Mouse (Mus musculus): ENCODE data around the gene Megf8.
"Not testable (repeated sequence)": the region's sequence is repeated elsewhere in the genome, so short reads cannot be mapped to it uniquely, and the experiment has no call there.

Megf8 gene

DNA sequence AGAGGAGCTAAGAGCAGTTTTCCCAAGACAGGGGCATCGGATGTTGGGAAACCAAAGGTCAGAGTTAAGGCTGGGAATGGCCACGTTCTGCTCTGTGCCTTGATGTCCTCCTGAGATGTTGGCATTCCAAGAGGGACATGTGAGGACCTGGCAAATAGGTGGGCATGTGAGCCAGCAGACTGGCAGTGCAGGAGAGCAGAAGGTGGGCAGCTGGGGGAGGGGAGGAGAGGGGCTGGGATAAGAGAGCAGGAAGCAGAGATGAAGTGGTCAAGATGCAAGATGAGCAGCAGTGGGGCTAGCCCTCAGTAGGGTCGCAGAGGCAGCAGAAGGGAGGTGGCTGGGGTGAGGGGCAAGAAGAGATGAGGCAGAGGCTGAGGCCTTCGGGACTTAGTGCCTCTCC is 66.9 kb downstream of the Megf8 start:
- DNase-seq (ENCODE audit: low spot score): no peak

DNA sequence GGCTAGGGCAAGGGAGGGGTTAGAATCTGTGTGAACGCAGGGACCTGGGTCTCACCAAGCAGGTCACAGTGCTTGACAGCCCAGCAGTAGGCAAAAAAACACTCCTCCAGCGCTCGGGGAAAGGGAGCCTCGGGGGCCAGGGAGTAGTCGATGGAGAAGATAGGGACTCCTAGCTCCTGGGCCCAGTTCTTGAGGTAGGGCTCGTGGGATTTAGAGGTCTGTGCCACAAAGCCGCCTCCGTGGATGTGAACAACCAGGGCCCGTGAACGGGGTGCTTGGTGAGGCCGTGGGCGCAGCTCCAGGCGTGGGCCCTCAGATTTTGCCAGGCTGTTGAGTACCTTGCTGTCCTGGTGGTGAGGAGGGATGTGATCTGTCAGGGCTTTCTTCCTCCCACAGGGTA is 67.4 kb downstream of the Megf8 start:
- no peak for DNase-seq (ENCODE audit: low spot score)

DNA sequence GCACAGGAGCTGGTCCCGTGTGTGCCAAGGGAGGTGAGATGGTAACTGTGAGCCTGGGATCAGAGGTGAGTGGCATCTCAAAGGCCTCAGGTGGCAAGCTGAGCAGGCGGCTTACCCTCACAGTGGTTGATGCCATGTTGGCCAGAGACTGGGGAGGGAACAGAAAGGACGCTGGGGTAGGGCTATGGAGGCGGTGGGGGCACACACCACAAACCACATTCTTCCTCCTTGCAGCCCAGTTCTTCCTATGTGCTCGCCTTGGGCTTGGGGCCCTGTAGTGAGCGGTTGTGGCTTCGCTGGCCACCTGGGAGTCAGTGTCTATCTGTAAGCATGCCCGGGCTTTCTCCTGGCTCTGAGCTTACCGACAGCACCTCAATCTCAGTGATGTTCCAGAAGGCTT is 67.9 kb downstream of the Megf8 start:
- DNase-seq (ENCODE audit: low spot score): no peak

DNA sequence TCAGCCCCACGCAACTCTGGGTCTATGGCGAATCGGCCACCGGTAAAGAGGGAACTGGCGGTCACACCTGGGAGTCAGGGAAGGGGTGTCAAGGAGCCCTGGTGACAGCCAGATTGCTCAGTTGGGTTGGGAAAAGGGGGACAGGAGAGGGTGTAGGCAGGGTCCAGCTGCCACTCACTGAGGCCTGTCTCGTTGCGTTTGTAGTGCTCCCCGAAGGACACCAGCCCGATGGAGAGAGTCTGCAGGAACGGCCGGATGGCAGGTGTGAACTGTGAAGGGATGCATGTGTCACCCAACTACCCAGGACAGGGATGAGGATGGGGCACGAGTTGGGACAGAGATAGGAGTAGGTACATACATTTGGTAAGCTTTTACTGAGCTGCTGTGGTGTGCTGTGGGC is 68.3 kb downstream of the Megf8 start:
- DNase-seq (ENCODE audit: low spot score): no peak

DNA sequence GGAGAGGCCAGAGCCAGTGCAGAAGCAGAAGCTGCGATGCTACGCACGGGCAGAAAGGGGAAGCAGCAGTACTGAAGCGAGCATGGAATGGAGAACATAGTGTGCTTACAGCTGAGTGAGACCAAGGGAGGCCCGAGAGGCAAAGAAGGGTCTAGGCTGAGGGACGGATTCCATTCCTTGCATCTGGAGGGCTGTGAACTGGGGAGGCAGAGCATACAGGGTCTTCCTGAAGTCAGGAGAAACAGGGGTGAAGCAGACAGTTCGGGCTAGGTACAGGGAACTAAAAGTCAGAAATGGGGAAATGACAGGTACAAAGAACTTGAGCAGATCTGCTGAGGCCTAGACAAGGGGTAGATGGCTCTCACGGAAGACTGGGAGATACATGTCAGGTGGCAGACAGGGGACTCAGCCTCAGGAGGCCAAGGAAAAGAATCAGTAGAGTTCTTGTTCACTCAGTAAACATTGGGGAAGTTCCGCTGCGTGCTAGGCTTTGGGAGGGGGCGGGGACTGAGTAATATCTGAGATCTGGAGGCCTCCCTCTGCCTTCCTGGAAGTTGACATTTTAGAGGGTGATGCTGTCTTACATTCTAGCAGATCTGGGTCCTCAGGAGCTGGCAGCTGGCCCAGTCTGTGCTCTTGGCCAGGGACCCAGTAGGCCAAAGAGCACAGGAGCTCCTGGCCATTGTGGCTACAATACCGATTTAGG is 69.0 kb downstream of the Megf8 start:
- peak; percentile 82 for DNase-seq (ENCODE audit: low spot score)

DNA sequence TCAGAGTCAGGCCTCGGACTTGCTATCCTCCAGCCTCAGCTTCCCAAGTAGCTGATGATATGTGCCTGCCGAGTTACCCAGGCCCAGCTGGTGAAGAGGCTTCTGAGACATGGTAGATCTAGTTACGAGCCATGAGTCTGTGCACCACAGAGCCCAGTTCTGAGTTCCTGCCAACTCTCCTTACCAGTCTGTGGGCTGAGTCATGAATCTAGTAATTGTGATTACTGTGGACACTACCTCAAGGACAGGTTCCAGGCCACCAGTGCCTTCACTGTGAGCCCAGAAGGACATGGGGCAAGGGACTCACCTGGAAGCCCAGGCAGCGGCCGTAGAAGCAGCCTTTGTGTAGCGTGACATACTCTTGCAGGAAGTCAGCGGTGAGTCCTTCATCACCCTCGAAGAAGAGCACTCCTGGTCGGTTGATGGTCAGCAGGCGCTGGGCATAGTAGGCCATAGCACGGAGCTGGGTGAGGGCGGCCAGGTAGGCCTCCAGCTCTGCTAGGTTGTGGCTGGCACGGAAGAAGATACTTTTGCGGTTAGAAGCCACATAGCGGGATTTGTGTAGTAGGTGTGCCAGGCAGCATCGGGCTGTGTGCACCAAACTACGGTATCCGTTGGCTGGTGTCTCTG is 71.0 kb downstream of the Megf8 start:
- no peak for DNase-seq (ENCODE audit: low spot score)

DNA sequence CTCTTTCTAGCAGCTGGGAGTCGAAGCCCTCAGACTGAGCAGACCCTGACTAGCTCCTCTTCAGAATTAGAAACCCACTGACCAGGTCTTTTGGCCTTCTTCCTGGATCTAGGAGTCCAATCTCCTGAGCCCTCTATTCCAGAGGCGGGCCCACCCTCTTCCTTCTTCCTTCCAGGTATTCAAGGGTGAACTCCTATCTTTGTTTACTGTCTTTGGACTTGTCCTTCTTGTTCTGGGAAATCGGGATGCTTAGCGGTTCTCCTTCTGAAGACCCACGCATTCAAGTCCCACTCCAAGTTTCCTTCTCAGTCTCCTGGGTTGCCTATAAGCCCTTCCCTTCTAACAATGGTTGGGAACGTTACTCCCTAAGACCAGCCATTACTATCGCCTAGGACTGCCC is 72.0 kb downstream of the Megf8 start:
- DNase-seq (ENCODE audit: low spot score): no peak

DNA sequence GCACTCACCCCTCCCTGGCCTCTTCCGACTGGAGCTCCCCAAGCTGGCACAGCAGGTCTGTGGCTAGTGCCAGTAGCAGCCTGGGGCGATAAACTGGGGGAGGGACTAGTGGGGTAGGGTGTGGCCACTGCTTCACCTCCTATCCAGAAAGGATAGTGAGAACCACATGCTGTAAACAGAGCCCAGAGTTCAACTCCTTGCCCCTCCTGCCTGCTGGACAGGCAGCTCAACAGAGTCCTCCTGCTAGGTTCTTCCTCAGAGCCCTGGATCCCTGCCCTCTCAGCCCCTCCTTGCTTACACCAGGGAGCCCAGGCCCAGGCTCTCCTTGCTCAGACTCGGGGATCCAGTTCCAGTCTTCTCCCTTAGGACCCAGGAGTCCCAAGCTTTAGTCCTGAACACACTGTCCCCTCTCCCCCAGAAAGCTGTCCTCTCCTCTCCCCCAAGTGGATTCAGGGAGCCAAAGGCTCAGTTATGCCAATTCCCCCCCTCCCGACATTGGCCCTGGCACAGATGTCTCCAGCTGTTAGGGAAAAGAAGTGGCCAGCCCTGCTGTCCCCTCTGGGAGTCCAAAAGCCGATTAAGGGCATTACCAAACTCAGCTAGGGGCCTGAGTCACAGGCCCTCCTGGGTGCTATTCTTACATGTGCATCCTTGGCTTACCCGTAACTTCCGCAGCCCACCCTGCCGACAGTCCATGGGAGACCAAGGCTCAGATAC is 73.2 kb downstream of the Megf8 start:
- peak; percentile 71 for DNase-seq (ENCODE audit: low spot score)

DNA sequence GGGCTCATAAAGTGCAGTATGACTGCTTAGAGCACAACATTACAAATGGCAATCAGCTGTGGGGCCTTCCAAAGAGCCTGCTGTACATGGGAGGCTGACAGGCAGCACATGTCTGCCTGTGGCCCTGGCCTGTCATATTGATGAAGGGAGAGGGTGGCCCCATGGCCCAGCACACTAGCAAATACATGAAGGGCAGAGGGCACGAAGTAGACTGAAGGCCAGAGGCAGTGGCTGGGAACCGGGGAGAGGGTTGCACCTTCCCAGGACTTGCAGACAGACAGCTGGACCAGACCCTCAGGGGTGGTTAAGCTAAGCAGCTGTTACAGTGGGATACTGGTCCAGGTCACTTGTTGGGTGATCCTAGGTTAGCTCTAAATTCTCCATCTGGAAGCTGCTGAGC is 74.0 kb downstream of the Megf8 start:
- DNase-seq (ENCODE audit: low spot score): no peak

DNA sequence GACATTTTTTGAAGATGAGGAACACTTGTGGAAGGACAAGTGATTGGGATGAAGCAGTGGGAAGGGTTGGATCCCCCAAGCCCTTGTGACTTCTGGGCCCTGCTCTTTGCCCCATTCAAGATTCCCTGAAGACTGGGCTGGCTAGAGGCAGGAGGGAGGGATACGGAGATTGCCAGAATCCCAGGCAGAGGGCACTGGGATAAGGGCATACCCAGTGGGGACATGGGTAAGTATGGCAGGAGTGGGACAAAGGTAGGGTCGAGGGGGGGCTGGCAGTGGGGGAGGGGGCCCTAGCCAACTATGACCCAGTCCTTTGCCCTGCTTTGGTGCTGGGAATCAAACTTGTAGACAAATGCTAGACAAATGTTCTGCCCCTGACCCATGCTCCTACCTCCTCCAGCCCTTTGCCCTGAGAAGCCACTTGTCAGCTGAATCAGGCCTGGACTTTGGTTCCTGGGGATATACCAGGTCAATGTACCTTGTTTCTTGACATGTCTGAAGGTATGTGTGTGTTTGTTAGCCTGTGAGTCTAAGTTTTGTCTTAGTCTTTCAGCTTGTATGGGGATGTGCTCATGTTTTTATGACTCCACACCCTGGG is 75.0 kb downstream of the Megf8 start:
- no peak for DNase-seq (ENCODE audit: low spot score)

DNA sequence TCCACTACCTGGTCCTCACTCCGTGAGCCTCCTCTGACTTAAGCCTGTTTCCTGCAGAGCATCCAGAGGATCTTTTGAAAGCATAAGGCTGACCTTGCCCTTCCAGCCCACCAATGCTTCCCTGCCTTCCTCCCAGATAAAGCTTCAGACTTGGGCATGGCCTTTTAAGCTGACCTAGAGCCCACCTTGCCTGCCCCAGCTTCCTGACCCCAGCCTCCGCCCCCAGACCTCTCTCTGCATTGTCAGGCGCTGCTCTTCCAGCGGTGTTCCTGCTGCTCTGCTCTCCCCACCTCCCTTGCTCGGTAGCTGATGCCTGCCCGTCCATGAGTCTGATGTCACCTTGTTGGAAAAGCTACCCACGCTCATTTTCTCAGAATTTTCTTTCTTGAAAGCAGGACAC is 75.9 kb downstream of the Megf8 start:
- DNase-seq (ENCODE audit: low spot score): no peak

DNA sequence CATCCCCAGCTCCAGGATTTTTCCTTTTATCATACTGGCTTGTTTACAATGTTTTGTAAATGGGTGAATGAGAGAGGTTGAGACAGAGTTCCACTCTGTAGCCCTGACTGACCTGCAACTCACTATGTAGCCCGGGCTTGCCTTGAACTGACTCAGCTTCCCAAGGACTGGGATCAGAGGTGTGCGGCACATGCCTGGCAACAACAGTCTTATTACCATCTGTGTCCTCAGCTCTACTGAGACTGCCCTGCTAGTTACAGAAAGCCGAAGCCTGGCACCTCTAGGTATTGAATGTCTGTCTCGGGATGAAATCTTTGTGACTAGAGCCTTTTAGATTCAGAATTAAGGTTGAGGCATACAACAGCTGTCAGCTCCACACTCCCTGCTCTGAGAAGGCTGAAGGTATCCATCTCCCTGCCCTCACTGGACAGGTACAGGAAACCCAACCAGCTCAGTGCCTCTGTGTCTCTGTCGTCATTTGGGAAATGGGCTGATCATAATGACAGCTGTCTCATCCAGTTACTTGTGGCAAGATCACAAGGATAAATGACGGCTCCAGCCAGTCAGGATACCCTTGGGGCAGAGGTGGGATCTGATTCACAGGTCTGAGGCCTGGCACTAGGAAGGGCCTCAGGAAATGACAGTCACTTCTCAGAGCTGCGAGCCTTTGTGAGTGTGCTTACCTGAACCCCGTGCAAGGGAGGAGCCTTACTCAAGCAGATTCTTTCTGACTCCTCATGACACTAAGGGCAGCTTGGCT is 76.7 kb downstream of the Megf8 start:
- DNase-seq (ENCODE audit: low spot score): no peak

DNA sequence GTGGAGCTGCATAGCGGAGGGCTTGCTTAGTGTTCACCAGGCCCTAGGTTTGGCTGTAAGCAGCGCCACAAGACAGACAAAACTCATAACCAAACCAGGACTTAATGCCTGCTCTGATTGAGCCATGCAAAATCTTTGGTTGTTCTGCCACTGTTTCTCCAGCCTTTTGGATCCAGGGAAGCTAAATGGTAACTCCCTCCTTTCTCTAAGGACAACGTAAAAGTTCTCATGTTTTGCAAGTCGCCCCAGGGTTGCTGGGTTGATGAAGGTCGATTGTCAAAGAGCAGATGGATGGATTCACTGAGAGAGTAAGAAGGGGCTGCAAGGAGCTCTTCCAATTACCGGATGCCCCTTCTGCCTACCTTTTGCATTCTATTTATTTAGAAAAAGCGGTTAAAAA is 77.8 kb downstream of the Megf8 start:
- DNase-seq (ENCODE audit: low spot score): no peak

DNA sequence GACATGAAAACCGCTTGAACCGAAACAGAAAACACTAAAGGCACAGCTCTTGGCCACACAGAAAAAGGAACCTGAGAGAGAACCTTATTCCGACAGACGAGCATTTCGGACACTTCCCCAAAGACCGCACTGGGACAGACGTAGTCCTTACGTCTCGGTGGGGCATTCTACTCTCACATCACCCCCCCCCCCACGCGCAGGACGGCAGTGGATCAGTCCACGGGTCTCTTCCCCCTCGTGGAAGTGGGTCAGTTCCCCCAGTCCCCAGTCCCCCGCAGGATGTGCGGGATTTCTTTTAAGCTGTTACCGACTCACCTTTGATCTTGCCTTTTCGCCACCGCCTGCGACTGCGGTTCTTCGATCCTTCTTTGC is 78.2 kb downstream of the Megf8 start:
- no peak for DNase-seq (ENCODE audit: low spot score)

DNA sequence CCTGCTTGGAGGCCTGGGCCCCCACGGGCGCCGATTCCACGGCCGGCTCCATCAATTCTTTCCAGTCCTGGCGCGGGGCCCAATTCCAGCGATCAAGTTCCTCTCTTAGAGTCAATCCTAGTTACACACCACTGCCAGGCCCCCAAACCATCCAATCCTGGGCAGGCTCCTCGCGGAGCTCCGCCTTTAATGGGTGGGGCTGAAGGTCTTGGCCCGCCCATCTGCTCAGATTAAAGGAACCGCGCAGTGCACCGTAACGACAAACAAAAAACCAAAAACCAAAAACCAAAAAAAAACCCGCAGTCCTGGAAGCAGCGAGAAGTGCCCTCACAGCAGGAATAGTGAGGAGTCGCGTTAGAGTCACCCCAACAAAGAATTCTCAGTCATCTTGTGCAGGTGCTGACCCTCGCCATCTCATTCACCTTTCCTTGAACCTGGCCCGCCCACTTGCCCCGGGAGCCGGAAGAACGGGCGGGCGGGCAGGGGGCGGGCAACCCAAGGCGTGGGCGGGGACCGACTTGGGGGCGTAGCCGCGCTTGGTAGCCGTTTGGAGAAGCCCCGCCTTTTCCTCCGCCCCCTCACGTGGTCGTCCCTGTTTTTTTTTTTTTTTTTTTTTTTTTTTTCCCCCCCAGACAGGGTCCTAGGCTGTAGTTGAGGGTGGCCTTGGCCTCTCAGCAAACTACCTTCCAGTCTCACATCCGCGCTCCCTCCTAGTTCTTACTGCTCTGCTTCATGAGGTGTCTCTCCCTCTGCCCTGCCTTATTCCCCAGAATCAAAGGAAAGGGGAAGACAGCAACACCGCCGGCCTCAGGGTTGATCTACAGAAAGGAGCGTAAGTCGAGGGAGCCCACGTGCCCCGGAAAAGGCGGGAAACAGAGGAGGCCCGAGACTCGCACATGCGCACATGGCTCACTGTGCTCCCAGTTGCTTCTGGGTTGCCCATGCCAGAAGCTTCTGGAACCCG is 78.9 kb downstream of the Megf8 start:
- peak; percentile 95 for DNase-seq (ENCODE audit: low spot score)

DNA sequence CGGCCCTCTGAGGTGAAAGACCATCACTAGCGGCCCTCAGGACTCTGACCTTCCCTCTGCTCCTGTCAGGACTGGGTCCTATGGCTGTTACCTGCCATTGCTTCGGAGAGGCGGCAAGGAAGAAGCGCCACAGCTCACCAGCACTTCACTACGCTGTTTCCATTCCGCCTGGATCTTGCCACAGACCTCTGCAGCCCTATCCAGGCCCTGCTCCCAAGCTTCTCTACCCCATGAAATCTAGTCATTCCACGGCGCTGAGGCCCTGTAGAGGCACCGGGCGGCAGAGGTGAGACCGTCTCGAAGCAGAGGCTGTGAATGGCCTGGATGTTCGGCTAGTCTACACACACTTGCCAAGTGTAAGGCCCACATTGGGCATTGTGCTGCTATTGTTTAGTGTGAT is 79.7 kb downstream of the Megf8 start:
- no peak for DNase-seq (ENCODE audit: low spot score)

DNA sequence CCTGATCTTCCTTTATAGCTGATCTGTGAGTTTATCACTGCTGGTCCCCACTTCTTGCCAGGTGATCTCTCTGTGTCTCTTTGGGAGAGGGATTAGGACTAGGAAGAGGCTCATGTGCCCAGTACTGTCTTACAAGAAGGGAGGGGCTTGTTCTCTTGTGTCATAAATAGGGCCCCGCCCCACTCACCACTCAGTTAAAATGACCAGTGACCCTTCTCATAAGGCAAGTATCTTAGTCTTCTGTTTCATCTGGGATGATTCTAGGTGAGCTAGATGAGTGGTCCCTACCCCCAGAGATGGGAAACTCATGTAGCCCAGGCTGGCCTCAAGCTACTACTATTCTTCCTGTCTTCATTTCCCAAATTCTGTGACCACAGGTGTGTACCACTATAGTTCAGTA is 81.6 kb downstream of the Megf8 start, which contains the start of gene Lipe:
Lipe (minus strand) TSS at position 101 of the 400 bp plus-strand sequence.
- no peak for DNase-seq (ENCODE audit: low spot score)

DNA sequence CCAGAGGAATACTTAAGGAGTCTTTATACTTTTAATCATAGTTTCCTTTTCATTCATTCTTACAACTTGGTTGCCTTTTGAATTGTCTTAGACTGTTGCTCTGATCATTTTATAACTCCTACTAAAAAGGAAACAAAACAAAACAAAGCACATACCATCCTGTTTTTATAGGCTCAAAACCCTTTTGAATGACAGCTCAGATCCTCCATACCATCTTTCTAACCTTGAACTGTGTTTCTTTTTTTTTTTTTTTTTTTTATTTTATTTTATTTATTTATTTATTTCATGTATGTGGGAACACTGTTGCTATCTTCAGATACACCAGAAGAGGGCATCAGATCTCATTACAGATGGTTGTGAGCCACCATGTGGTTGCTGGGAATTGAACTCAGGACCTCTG is 82.1 kb downstream of the Megf8 start:
- DNase-seq (ENCODE audit: low spot score): not testable (repeated sequence)

DNA sequence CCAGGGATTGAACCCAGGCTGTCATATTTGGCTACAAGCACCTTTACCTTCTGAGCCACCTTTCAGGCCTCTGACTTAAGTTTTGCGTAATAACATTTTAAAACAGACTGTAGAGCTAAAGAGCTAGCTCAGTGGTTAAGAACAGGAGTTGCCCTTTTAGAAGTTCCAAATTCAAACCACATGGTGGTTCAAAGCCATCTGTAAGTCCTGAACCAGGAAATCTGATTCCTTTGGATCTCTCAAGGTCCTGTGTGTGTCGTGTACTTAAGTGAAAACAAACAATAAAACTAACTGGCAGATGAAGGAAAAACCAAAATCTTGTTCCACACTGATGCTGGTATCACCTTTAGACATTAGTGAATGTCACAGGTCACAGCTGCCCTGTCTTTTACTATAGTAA is 84.6 kb downstream of the Megf8 start:
- DNase-seq (ENCODE audit: low spot score): no peak

DNA sequence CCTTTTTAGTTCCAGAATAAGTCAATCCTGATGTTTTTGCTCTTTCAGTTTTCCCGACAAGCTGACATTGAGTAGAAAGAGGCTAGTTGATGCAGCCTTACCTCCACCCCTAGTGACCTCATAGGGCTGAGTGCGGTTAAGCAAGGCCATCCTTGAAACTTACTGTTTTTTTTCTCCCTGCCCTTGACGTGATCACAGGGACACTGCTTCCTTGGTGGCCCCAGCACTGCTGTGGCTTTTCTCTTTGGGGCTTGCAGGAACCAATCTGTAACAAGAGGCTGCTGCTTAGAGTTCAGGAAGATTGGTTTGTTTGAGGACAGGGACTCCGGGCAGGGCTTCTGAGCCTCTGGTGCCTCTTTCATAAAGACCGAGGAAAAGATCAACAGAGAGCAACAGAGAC is 85.0 kb downstream of the Megf8 start:
- DNase-seq (ENCODE audit: low spot score): no peak

DNA sequence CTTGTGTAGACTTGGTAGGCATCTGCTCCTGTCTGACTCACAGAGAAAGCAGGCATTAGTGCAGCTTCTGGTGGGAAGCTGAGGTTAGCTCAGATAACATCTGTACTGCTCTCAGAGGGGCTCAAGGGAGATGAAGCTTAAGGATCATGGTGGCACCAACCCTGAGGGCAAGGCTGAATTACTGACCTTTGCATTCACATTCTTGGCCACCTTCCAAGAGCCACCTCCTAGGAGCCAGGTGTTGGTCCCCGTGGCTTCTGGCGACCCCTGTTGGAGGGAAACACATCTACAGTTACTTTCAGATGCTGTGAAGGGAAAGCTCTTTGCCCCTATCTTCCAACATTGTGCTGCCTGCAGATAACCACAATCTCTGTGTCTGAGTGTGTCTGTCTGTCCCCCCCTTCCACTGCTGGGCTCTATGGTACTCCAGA is 85.7 kb downstream of the Megf8 start:
- no peak for DNase-seq (ENCODE audit: low spot score)
